In the genomic region with DNA sequence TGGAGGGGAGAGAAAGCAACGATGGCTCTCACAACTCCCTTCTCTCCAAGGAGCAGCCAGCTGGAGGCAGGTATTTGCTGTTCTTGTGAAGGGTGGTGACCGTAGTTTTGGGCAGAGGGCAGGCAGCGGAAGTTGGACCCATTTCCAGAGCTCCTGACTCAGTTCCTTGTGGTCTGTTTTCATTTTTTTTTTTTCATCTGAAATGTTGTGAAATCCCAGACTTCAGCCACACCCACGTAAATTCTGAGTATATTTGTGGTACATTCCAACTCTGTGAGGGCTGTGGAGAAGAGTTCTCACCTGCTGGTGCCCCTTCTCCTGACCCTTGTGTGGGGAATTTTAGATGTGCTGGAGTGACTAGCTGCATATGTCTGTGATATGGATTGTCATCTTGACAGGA, we compare ENCODE assay signal across 23 mouse cellular contexts. TPM values are rescaled to one million over a fixed set of nuclear protein-coding genes. Genes with fewer than 3 reads are reported as not detected.
A peak's percentile ranks its signal among the peaks of the same experiment; 100 is the strongest.
DNase-seq lines count a peak whose midpoint lies in the region; ATAC-seq lines count a peak whose summit lies in the region.
"Had no signal": no experiment of that assay in that cellular context is flagged by ENCODE, and none has a peak within 500 bp of the region (broad histone marks: within the 10 kb centered on the region; RNA-seq: fewer than 3 reads in every experiment).

No protein-coding gene starts in this region.

- no peak overlapping the region for H3K4me3 ChIP-seq in heart, embryonic 11.5 days (ENCODE audit: low read depth, low read length)
- no peak overlapping the region for H3K4me3 ChIP-seq in macrophage (ENCODE audit: inconsistent target)
- H3K4me3 ChIP-seq: heart, embryonic 13.5 days; intestine, embryonic 15.5 days; layer of hippocampus, adult 2 months; limb, embryonic 10.5 days; liver, embryonic 13.5 days had no signal

- ATAC-seq in heart, embryonic 11.5 days (replicated peaks; ENCODE audit: insufficient number of reproducible peaks, low FRiP score, low TSS enrichment): no peak
- ATAC-seq: activated CD4-positive, CD25-positive, alpha-beta regulatory T cell, adult 4 months; CD4-positive, CD25-positive, alpha-beta regulatory T cell, adult 4 months; forebrain, embryonic 14.5 days; intestine, embryonic 15.5 days had no signal

- no peak overlapping the region for H3K27ac ChIP-seq in heart, embryonic 11.5 days (ENCODE audit: low read depth, low read length)
- H3K27ac ChIP-seq in macrophage: peak overlapping the region; percentile 95
- H3K27ac ChIP-seq: heart, embryonic 13.5 days; intestine, embryonic 15.5 days; layer of hippocampus, adult 2 months; limb, embryonic 10.5 days; liver, embryonic 13.5 days had no signal

- H3K36me3 ChIP-seq in heart, embryonic 11.5 days (ENCODE audit: control insufficient read depth, insufficient read depth, low read length): no peaks in the 10 kb centered on the region
- H3K36me3 ChIP-seq in macrophage (ENCODE audit: inconsistent target): no peaks in the 10 kb centered on the region
- H3K36me3 ChIP-seq: heart, embryonic 13.5 days; intestine, embryonic 15.5 days; limb, embryonic 10.5 days; liver, embryonic 13.5 days had no signal

- 0 out of 2 replicates have a peak, but pooled peaks cover 3% of the 10 kb centered on the region for H3K4me1 ChIP-seq in heart, embryonic 11.5 days (ENCODE audit: control insufficient read depth, insufficient read depth, low read length)
- H3K4me1 ChIP-seq: intestine, embryonic 15.5 days; limb, embryonic 10.5 days had no signal

- H3K9me3 ChIP-seq in heart, embryonic 11.5 days (replicated peaks; ENCODE audit: control insufficient read depth, low read length): no peaks in the 10 kb centered on the region
- H3K9me3 ChIP-seq: heart, embryonic 13.5 days; intestine, embryonic 15.5 days; limb, embryonic 10.5 days; liver, embryonic 13.5 days had no signal

- peak; percentile 57 to 71 for DNase-seq in heart, adult 18-20 months
- DNase-seq in 3T3-L1 (ENCODE audit: low read depth, low spot score) (peak; percentile 97), adipocyte (ENCODE audit: low spot score) (peak; percentile 57)
- no peak for DNase-seq in cerebellum, postnatal 10 days
- DNase-seq in right cerebral cortex, postnatal 4 days: no peak
- DNase-seq: cerebellum, adult 18-20 months; embryo, embryonic 11 days; liver, embryonic 13.5 days; thymus, postnatal 14 days had no signal

- no peak overlapping the region for H3K4me2 ChIP-seq in heart, embryonic 11.5 days
- H3K4me2 ChIP-seq: heart, embryonic 13.5 days; intestine, embryonic 15.5 days; liver, embryonic 13.5 days had no signal

- H3K79me2 ChIP-seq in macrophage (ENCODE audit: inconsistent target): no peaks in the 10 kb centered on the region

- no peaks in the 10 kb centered on the region for H3K27me3 ChIP-seq in heart, embryonic 11.5 days (ENCODE audit: control insufficient read depth, insufficient read depth, low read length)
- H3K27me3 ChIP-seq: heart, embryonic 13.5 days; intestine, embryonic 15.5 days; liver, embryonic 13.5 days had no signal

- H3K9ac ChIP-seq in heart, embryonic 11.5 days (ENCODE audit: low read depth, low read length): no peak overlapping the region
- H3K9ac ChIP-seq: heart, embryonic 13.5 days; intestine, embryonic 15.5 days; liver, embryonic 13.5 days had no signal

- WGBS in heart, embryonic 11.5 days (ENCODE audit: insufficient replicate concordance): 85% methylated on average over 4 of the region's 4 CpGs
- WGBS in macrophage (ENCODE audit: missing documents): 4% methylated on average over 4 of the region's 4 CpGs

RNA-seq across cellular contexts. Expression of a gene that starts 27.7 kb away (rescaled TPM):
- total RNA-seq in heart, adult 18-20 months (2021): 10 to 100 TPM in 1 of 2 experiments, not detected in 1; 80.4 TPM
- not detected in 2 replicates for polyA plus RNA-seq in heart, embryonic 11.5 days (2014; fragmentation: Nextera tagmentation; extraction: Ambion mirVana)
- total RNA-seq in macrophage (2018; cell fraction: chromatin; rRNA removed): not detected
- total RNA-seq in macrophage (2018; cell fraction: cytosol; rRNA removed): not detected
- total RNA-seq in macrophage (2018; cell fraction: nucleus; rRNA removed): not detected
- polyA plus RNA-seq in macrophage (2018): not detected in 3 replicates
- total RNA-seq: gastrocnemius, adult 8-10 months; layer of hippocampus, adult 2 months; left cerebral cortex, adult 18-20 months; megakaryocyte-erythroid progenitor cell, adult 5-6 weeks; MEL had no signal
- polyA plus RNA-seq: activated CD4-positive, CD25-positive, alpha-beta regulatory T cell, adult 4 months; CD4-positive, CD25-positive, alpha-beta regulatory T cell, adult 4 months; forebrain, embryonic 14.5 days; heart, embryonic 13.5 days; hindbrain, embryonic 11.5 days; intestine, embryonic 15.5 days; limb, embryonic 10.5 days; liver, embryonic 13.5 days had no signal

Comparison
In these comparisons a context has a peak if more than half of its experiments do, and no peak if none do; other contexts are left out.
1. DNase-seq: peak in heart, adult 18-20 months (2 of 2), 3T3-L1 (single experiment) and adipocyte (single experiment); none in cerebellum, postnatal 10 days (0 of 2) and right cerebral cortex, postnatal 4 days (single experiment).